Mouse (Mus musculus) heart, postnatal 0 days (tissue): ENCODE results near the gene Cxcl14. TPM values are rescaled to one million over a fixed set of nuclear protein-coding genes. Genes with fewer than 3 reads are reported as not detected.
A peak's percentile ranks its signal among the peaks of the same experiment; 100 is the strongest.

ENCODE experiments used
- ATAC-seq: fragments of 200-750 bp; cut with Nextera tagmentation; 2 replicates; pipeline ENCODE4 v1.8.0; 2017; ENCODE audit warnings: low read depth, moderate number of reproducible peaks, moderate library complexity; ENCODE audit not compliant: insufficient read depth
- DNase-seq: peaks from one replicate; pipeline ENCODE4 v3.0.0-alpha.2; 2016; ENCODE audit warnings: low spot score
- H3K27ac ChIP-seq: fragments of 300-500 bp; sonication (generic); 2 replicates; pipeline ENCODE4 v1.5.1; 2014; ENCODE audit warnings: low read depth, mild to moderate bottlenecking
- H3K27me3 ChIP-seq: fragments of 300-500 bp; sonication (generic); 2 replicates; pipeline ENCODE4 v1.6.1; 2014; ENCODE audit warnings: low read length, mixed read lengths; ENCODE audit not compliant: control insufficient read depth, insufficient read depth
- H3K36me3 ChIP-seq: fragments of 300-500 bp; sonication (generic); replicated peaks from 2 replicates; pipeline ENCODE4 v1.6.1; 2014; ENCODE audit warnings: low read length, mixed read lengths; ENCODE audit not compliant: control insufficient read depth, insufficient read depth
- H3K4me1 ChIP-seq: fragments of 300-500 bp; sonication (generic); 2 replicates; pipeline ENCODE4 v1.6.1; 2014; ENCODE audit warnings: antibody characterized with exemption; ENCODE audit not compliant: control insufficient read depth, insufficient read depth
- H3K4me2 ChIP-seq: fragments of 300-500 bp; sonication (generic); 2 replicates; pipeline ENCODE4 v1.6.1; 2014; ENCODE audit warnings: low read depth, mild to moderate bottlenecking, low read length, moderate library complexity
- H3K4me3 ChIP-seq: fragments of 300-500 bp; sonication (generic); 2 replicates; pipeline ENCODE4 v1.5.1; 2014; ENCODE audit warnings: low read depth, low read length
- H3K9ac ChIP-seq: fragments of 300-500 bp; sonication (generic); replicated peaks from 2 replicates; pipeline ENCODE4 v1.6.1; 2014; ENCODE audit warnings: low read depth, low read length, mixed read lengths
- H3K9me3 ChIP-seq: fragments of 300-500 bp; sonication (generic); replicated peaks from 2 replicates; pipeline ENCODE4 v1.6.1; 2016; ENCODE audit warnings: low read length; ENCODE audit not compliant: control insufficient read depth
- CTCF ChIP-seq: IDR thresholded peaks from 2 replicates; pipeline ENCODE4 v1.5.1; 2016; ENCODE audit warnings: antibody characterized with exemption, control low read depth, low read depth
- EP300 ChIP-seq: IDR thresholded peaks from 2 replicates; pipeline ENCODE4 v1.6.1; 2016; ENCODE audit warnings: antibody characterized with exemption, low read depth
- WGBS: fragments of 180-500 bp; shearing (Covaris S2); extraction: QIAGEN DNeasy Blood & Tissue Kit; methylation state at CpG from one replicate; pipeline ENCODE4 v1.1.7; 2014; 5-methylcytosine and 5-hydroxymethylcytosine counted together
- polyA plus RNA-seq: library from polyadenylated mRNA; unstranded; fragments of >200 nt; fragmentation: Nextera tagmentation; extraction: Ambion mirVana; gene quantifications from 2 replicates; pipeline ENCODE4 v1.2.1, GENCODE M21; 2015
- total RNA-seq: library from RNA; depleted of rRNA; stranded (reverse); fragments of >200 nt; gene quantifications from 2 replicates; pipeline ENCODE4 v1.2.3, GENCODE M21; 2014; ENCODE audit warnings: low replicate concordance

Cxcl14 gene
- total and polyA plus RNA-seq, 2 experiments from 2014 or later: 0.16 TPM; not detected in 1

GRCm38 (mm10) chr13:56305058-56305457, 8.7 kb upstream of the Cxcl14 start:
- H3K4me1 ChIP-seq: no peaks in the 10 kb centered on the region
- 0 out of 2 replicates have a peak, but pooled peaks cover 4% of the 10 kb centered on the region for H3K9me3 ChIP-seq
- no peak for TF ChIP-seq EP300
- no peak for TF ChIP-seq CTCF
- ATAC-seq (no peak), DNase-seq (no peak)
- 77% methylated on average over 12 of the region's 12 CpGs for WGBS
- H3K36me3 ChIP-seq: no peaks in the 10 kb centered on the region
- H3K9ac ChIP-seq: no peak overlapping the region
- no peak overlapping the region for H3K27ac ChIP-seq
- no peak overlapping the region for H3K4me3 ChIP-seq
- 0 out of 2 replicates have a peak, but pooled peaks cover 5% of the 10 kb centered on the region for H3K27me3 ChIP-seq
- no peak overlapping the region for H3K4me2 ChIP-seq

- 40% methylated on average over 4 of the region's 4 CpGs for WGBS
- Histone ChIP-seq H3K36me3 (no peaks in the 10 kb centered on the region), H3K4me1 (no peaks in the 10 kb centered on the region), H3K4me2 (no peak overlapping the region), H3K9ac (no peak overlapping the region), H3K4me3 (no peak overlapping the region), H3K9me3 (0 out of 2 replicates have a peak, but pooled peaks cover 3% of the 10 kb centered on the region), H3K27ac (no peak overlapping the region), H3K27me3 (0 out of 2 replicates have a peak, but pooled peaks cover 5% of the 10 kb centered on the region)
- ATAC-seq (no peak), DNase-seq (no peak)
- TF ChIP-seq CTCF (no peak), EP300 (no peak)
Measured at GRCm38 (mm10) chr13:56304453-56304852, 8.1 kb upstream of the Cxcl14 start.

GRCm38 (mm10) chr13:56299336-56299735, 3.0 kb upstream of the Cxcl14 start:
- DNase-seq (no peak), ATAC-seq (no peak)
- no peak overlapping the region for H3K9ac ChIP-seq
- no peaks in the 10 kb centered on the region for H3K36me3 ChIP-seq
- no peak overlapping the region for H3K4me3 ChIP-seq
- no peak overlapping the region for H3K4me2 ChIP-seq
- H3K9me3 ChIP-seq: 0 out of 2 replicates have a peak, but pooled peaks cover 3% of the 10 kb centered on the region
- TF ChIP-seq EP300 (no peak), CTCF (no peak)
- H3K27ac ChIP-seq: no peak overlapping the region
- peaks cover 41% of the 10 kb centered on the region for H3K27me3 ChIP-seq
- H3K4me1 ChIP-seq: no peaks in the 10 kb centered on the region
- 85% methylated on average over 11 of the region's 11 CpGs for WGBS

GRCm38 (mm10) chr13:56296659-56297020, 289 bp upstream of the Cxcl14 start:
- Histone ChIP-seq H3K27me3 (peaks cover 67% of the 10 kb centered on the region), H3K9ac (no peak overlapping the region)

GRCm38 (mm10) chr13:56295586-56295942, 787 bp downstream of the Cxcl14 start:
- DNase-seq: no peak
- no peaks in the 10 kb centered on the region for H3K4me1 ChIP-seq

More at GRCm38 (mm10) chr13:56296659-56297020, 289 bp upstream of the Cxcl14 start:
- no peak overlapping the region for H3K27ac ChIP-seq
- ATAC-seq (no peak), DNase-seq (no peak)
- H3K4me2 ChIP-seq: peak overlapping the region; percentile 61
- peak overlapping the region; percentile 44 for H3K4me3 ChIP-seq
- H3K36me3 ChIP-seq: no peaks in the 10 kb centered on the region
- 16% methylated on average over 8 of the region's 8 CpGs for whole genome bisulfite sequencing
- H3K4me1 ChIP-seq: no peaks in the 10 kb centered on the region
- TF ChIP-seq EP300 (no peak), CTCF (no peak)
- H3K9me3 ChIP-seq: 0 out of 2 replicates have a peak, but pooled peaks cover 3% of the 10 kb centered on the region

GRCm38 (mm10) chr13:56294908-56295307, 1.4 kb downstream of the Cxcl14 start:
- Histone ChIP-seq H3K4me1 (no peaks in the 10 kb centered on the region), H3K9me3 (no peaks in the 10 kb centered on the region), H3K27ac (no peak overlapping the region), H3K4me3 (no peak overlapping the region), H3K27me3 (peaks cover 76% of the 10 kb centered on the region), H3K36me3 (no peaks in the 10 kb centered on the region), H3K4me2 (no peak overlapping the region), H3K9ac (no peak overlapping the region)
- TF ChIP-seq CTCF: no peak
- DNase-seq (no peak), ATAC-seq (no peak)
- WGBS: 10% methylated on average over 10 of the region's 10 CpGs

More at GRCm38 (mm10) chr13:56295586-56295942, 787 bp downstream of the Cxcl14 start:
- ATAC-seq: no peak
- Histone ChIP-seq H3K36me3 (no peaks in the 10 kb centered on the region), H3K4me3 (peak overlapping the region; percentile 44), H3K9me3 (0 out of 2 replicates have a peak, but pooled peaks cover under 1% of the 10 kb centered on the region), H3K27me3 (peaks cover 73% of the 10 kb centered on the region), H3K27ac (no peak overlapping the region), H3K9ac (0 out of 2 replicates have a peak overlapping the region, but pooled peaks have one; percentile 26), H3K4me2 (peak overlapping the region; percentile 61)
- 5% methylated on average over 13 of the region's 13 CpGs for WGBS
- TF ChIP-seq EP300 (no peak), CTCF (no peak)
